Mouse (Mus musculus) thymus, postnatal 25 days (tissue): ENCODE measurements around the gene Serpina5.
"Not testable (repeated sequence)": the region's sequence is repeated elsewhere in the genome, so short reads cannot be mapped to it uniquely, and the experiment has no call there.

Experiments used
- DNase-seq: peaks from one replicate; pipeline ENCODE4 v3.0.0; 2022

Serpina5 gene

DNA sequence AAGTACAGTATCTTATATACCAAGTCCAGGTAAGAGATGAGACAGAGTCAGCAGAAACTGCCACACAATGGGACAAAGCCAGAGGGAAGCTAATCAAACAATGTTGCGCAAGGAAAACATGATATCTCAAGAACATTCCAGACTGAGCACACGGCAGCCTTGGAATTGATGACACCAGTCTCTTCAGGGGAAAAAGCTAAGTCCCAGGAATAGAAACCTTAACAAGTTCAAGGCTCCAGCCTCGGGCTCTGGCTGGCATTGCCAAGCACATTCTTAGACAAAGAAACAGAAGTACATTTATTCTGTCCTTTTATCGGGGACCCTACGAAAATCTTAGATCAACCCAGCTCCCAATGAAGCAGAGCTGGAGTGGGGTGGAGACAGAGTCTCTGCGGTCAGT is at the start of gene Serpina5:
Serpina5 (plus strand) TSS at position 346 of the 400 bp plus-strand sequence.
- no peak for DNase-seq

GRCm38 (mm10) chr12:104053995-104054394 is 46.9 kb upstream of the Serpina5 start:
- DNase-seq: no peak

GRCm38 (mm10) chr12:104055755-104056154 is 45.2 kb upstream of the Serpina5 start:
- no peak for DNase-seq

GRCm38 (mm10) chr12:104057050-104057449 is 43.9 kb upstream of the Serpina5 start:
- no peak for DNase-seq

GRCm38 (mm10) chr12:104057531-104057930 is 43.4 kb upstream of the Serpina5 start:
- DNase-seq: no peak

GRCm38 (mm10) chr12:104060126-104060525 is 40.8 kb upstream of the Serpina5 start:
- DNase-seq: no peak

DNA sequence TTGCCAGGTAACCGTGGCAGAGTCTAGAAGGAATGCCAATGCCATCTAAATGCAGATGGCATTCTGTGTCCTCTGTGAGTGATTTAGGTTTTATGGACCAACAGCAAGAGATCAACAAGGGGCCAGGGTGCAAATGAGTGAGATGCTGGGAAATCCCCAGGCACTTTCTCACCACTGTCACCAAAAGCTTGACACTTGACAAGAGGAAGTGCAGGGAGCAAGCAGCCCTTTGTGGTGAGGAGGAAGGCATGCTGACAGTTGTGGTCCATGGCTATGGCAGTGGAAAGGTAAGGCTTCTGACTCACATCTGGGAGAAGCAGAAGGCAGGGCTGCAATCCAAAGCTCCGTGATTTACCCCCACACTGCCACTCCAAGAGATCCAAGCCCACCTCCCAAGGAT is 39.1 kb upstream of the Serpina5 start:
- no peak for DNase-seq

DNA sequence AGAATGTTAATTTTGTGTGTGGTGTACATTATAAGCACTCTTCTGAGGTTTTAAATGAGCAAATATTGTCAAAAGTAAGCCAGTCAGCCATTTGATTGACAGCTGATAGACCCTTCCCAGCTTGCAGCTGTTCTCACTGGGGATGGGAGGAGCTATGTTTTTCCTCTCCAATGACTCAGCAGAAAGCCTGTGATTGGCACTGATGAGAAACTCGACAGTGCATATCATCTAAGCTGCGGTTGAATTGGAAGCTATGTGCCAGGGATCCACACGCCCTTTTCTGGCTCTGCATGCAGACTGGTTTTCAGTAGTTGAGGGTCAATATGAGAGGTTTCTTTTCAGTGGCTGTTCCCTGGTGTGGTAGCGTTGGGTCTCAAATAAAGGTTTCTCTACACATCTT is 36.4 kb upstream of the Serpina5 start:
- no peak for DNase-seq

DNA sequence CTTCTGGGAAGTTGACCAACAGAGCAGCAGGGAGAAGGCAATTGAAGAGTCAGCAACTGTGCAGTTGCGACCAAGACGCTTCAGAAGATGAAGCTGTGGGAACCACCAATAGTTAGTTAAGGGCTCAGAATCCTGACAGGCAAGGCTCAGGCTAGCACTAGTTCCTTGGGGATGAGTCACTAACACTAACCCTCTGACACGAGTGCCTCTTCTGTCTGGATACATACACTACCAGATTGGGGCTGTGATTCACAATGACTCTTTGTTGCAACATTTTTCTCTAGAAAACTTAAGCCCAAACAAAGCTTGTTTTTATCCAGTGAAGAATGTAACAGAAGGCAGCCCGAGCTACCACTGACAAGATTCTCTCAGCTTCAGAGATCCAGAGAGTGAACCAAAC is 35.9 kb upstream of the Serpina5 start:
- DNase-seq: no peak

DNA sequence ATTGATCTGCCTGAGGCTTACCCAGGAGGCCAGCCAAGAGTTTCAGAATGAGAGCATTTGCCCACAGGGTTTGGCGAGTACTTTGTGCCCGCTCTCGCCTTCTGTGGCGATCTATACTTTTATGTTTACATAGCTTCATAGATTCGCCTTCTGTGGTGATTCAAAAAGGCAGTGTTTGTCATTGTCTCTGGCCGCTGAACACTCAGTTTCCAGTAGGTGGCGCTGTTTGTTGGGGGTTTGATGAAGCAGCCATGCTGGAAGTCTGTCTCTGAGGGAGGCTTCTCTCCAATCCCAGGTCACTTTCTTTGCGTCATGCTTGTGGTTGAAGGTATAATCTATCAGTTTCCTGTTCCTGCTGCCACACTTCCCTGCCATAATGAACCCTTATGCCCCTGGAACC is 34.7 kb upstream of the Serpina5 start:
- DNase-seq: peak; percentile 33

DNA sequence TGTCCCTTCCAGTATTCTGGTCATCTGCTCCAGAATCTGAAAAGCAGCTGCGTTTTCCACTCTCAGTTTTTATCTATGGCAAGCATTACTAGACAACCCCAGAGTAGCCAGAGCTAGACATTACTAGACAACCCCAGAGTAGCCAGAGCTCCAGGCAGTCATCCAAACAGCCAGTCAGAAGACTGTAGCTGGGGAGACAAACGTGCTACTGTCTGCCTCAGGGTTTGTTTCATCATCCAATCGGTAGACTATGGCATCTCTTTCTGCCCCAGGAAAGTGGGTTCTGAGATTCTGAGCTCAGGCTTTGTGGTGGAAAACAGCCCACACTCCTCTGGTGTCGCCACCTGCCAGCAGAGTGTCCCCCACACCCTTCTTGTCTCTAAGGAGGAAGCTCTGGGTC is 33.4 kb upstream of the Serpina5 start:
- DNase-seq: no peak

DNA sequence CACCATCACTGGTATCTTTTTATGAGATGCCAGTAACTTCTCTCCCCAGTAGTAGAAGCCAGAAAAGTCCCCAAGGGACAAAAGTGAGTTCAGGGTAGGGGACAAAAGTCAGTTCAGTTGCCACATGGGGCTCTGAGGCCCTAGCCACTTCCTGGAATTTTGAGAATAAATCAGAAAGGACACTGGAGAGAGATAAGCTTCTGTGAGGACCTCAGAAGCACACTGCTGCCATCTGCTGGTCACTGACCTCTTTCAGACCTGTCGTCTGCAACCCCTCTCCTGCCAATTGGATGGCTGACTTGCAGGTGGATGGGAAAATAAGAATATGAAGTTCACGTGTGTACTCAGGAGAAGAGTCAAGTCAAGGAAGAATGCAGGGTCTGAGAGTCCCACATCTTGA is 31.3 kb upstream of the Serpina5 start:
- DNase-seq: peak; percentile 42

- no peak for DNase-seq
These were observed 29.2 kb upstream of the Serpina5 start for GRCm38 (mm10) chr12:104071708-104072107.

DNA sequence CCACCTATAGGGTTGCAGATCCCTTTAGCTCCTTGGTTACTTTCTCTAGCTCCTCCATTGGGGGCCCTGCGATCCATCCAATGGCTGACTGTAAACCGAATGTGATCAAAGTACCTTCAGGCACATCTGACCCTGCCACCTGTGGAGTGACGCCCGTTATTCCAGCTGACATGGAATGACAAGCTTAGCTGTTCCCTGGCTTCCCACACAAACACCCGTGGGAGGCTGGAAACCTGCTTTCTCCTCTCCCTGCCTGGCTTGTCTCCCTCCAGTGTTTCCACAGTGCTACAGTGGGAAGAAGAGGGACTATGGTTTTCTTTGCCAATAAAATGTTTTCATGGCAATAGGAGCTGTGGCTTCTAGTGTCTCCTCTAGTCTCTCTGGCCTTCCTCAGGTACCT is 28.6 kb upstream of the Serpina5 start:
- no peak for DNase-seq

DNA sequence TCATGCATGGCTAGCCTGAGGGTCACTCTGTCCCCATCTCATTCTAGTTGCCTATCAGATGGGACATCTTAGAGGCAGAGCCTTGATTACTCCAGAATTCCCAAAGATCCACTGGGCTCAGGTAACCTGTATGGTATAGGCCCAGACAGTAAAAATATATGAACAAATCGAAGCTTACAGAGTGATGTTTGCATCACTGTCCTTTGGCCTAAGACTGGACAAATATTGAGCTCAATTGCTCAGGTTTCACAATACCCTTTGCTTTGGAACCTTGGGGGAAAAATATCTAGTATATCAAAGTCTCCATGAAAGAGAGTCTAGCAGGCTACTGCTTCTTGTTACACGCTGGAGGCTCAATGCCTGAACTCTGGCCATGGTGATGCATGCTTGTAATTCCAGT is 10.8 kb upstream of the Serpina5 start:
- no peak for DNase-seq

GRCm38 (mm10) chr12:104091303-104091702 is 9.6 kb upstream of the Serpina5 start:
- no peak for DNase-seq

- DNase-seq: no peak
These were observed 4.9 kb downstream of the Serpina5 start for GRCm38 (mm10) chr12:104105847-104106246.

GRCm38 (mm10) chr12:104106919-104107318 is 6.0 kb downstream of the Serpina5 start:
- no peak for DNase-seq

DNA sequence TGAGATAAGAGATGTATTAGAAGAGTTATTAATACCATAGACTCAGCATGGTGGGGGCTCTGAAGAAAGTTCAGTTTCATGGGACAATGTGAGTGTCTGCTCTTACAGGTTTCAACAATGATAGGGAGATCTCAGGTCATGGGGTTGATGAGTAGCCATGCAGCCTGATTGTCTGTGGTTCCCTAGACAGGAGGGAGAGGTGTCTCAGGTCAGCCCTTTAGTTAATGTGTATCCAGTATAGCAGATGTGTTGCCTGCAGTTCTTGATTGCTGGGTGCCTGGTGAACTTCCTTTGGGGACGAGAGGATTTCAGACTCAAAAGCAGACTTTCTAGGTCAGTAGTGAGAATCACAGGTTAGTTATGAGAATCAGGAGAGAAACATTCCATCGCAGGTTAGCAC is 7.6 kb downstream of the Serpina5 start:
- DNase-seq: no peak

GRCm38 (mm10) chr12:104112333-104112732 is 11.4 kb downstream of the Serpina5 start, which contains the start of gene Serpina3a:
Serpina3a (plus strand) TSS chr12:104112724.
- DNase-seq: not testable (repeated sequence)

GRCm38 (mm10) chr12:104114921-104115579 is 14.1 kb downstream of the Serpina5 start:
- DNase-seq: no peak

- no peak for DNase-seq
These were observed 22.2 kb downstream of the Serpina5 start for GRCm38 (mm10) chr12:104123097-104123496.

- no peak for DNase-seq
These were observed 23.1 kb downstream of the Serpina5 start for GRCm38 (mm10) chr12:104123996-104124395.

GRCm38 (mm10) chr12:104125021-104125560 is 24.2 kb downstream of the Serpina5 start:
- DNase-seq: no peak

GRCm38 (mm10) chr12:104127696-104128095 is 26.8 kb downstream of the Serpina5 start, which contains the start of gene Serpina3b:
Serpina3b (plus strand) TSS chr12:104127996.
- no peak for DNase-seq
